Mouse (Mus musculus): ENCODE data around the gene Gm14190. TPM values are rescaled to one million over a fixed set of nuclear protein-coding genes. Genes with fewer than 3 reads are reported as not detected.
"Not testable (repeated sequence)": the region's sequence is repeated elsewhere in the genome, so short reads cannot be mapped to it uniquely, and the experiment has no call there.

Gene Gm14190
- total RNA-seq (2014; rRNA removed) (not detected in 2 replicates), polyA plus RNA-seq (2012; rRNA removed) (not detected in 2 replicates)

DNA sequence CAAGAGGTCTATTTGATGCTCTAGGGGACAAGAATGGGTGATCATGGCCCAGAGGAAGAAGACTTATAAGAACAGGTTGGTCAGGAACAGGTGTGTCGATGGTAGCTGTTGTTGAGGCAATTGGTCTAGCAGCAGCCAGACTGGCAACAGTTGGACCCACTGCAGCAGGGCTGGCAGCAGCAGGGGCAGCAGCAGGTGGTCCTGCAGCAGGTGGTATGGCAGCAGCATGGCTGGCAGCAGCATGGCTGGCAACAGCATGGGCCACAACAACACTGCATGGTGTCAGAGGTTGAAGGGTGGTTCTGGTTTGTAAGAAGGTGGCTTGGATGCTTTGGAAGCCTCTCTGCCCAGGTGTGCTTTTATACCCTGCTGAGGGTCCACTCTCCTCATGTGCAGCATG lies at the start of gene Gm14190:
TSS of gene Gm14190 (minus strand) at position 278 of the 400 bp plus-strand sequence.
- H3K9ac ChIP-seq (ENCODE audit: low read depth, low read length) = no peak within 1 kb of the TSS
- DNase-seq (ENCODE audit: extremely low read depth, low read depth, low spot score) = no peak
- H3K4me3 ChIP-seq (ENCODE audit: insufficient read depth, low read depth, low read length) = no peak within 1 kb of the TSS
- no peak for TF ChIP-seq CTCF (IDR thresholded peaks at IDR 0.05; ENCODE audit: low read depth, low read length)
- no peak for TF ChIP-seq POLR2A (IDR thresholded peaks at IDR 0.05; ENCODE audit: extremely low read depth, insufficient read depth, low read length)
- H3K4me1 ChIP-seq (ENCODE audit: control insufficient read depth, insufficient read depth, low read length) = no peaks in the 10 kb centered on the region
- no peaks in the 10 kb centered on the region for H3K36me3 ChIP-seq (ENCODE audit: control insufficient read depth, insufficient read depth, low read length)
- H3K27ac ChIP-seq (replicated peaks; ENCODE audit: insufficient read depth, low read depth, low read length) = no peak within 1 kb of the TSS
- 89% methylated on average over 1 of the region's 1 CpGs for WGBS
- H3K79me2 ChIP-seq (ENCODE audit: control insufficient read depth, insufficient read depth, low read length) = no peaks in the 10 kb centered on the region
- no peaks in the 10 kb centered on the region for H3K27me3 ChIP-seq (ENCODE audit: control insufficient read depth, insufficient read depth, low read length)

GRCm38 (mm10) chr11:99734190-99734589 lies 43.6 kb upstream of the Gm14190 start, which contains the start of gene Gm14180:
TSS of gene Gm14180 (minus strand) at chr11:99734290.
- no peak within 1 kb of the TSS for H3K4me3 ChIP-seq (ENCODE audit: insufficient read depth, low read depth, low read length)
- no peaks in the 10 kb centered on the region for H3K79me2 ChIP-seq (ENCODE audit: control insufficient read depth, insufficient read depth, low read length)
- TF ChIP-seq CTCF (IDR thresholded peaks at IDR 0.05; ENCODE audit: low read depth, low read length) (no peak), POLR2A (IDR thresholded peaks at IDR 0.05; ENCODE audit: extremely low read depth, insufficient read depth, low read length) (no peak)
- no peak for DNase-seq (ENCODE audit: extremely low read depth, low read depth, low spot score)
- H3K27me3 ChIP-seq (ENCODE audit: control insufficient read depth, insufficient read depth, low read length) = peaks cover 9% of the 10 kb centered on the region; the same call in 1 of the 2 replicates
- no peak within 1 kb of the TSS for H3K27ac ChIP-seq (replicated peaks; ENCODE audit: insufficient read depth, low read depth, low read length)
- no peaks in the 10 kb centered on the region for H3K36me3 ChIP-seq (ENCODE audit: control insufficient read depth, insufficient read depth, low read length)
- no peaks in the 10 kb centered on the region for H3K4me1 ChIP-seq (ENCODE audit: control insufficient read depth, insufficient read depth, low read length)
- WGBS = 65% methylated on average over 2 of the region's 2 CpGs
- H3K9ac ChIP-seq (ENCODE audit: low read depth, low read length) = no peak within 1 kb of the TSS

- WGBS = 83% methylated on average over 2 of the region's 2 CpGs
- Histone ChIP-seq H3K27ac (replicated peaks; ENCODE audit: insufficient read depth, low read depth, low read length) (no peak overlapping the region), H3K27me3 (ENCODE audit: control insufficient read depth, insufficient read depth, low read length) (no peaks in the 10 kb centered on the region), H3K4me3 (ENCODE audit: insufficient read depth, low read depth, low read length) (no peak overlapping the region), H3K36me3 (ENCODE audit: control insufficient read depth, insufficient read depth, low read length) (no peaks in the 10 kb centered on the region), H3K9ac (ENCODE audit: low read depth, low read length) (no peak overlapping the region), H3K79me2 (ENCODE audit: control insufficient read depth, insufficient read depth, low read length) (no peaks in the 10 kb centered on the region), H3K4me1 (ENCODE audit: control insufficient read depth, insufficient read depth, low read length) (no peaks in the 10 kb centered on the region)
- DNase-seq (ENCODE audit: extremely low read depth, low read depth, low spot score) = no peak
- no peak for TF ChIP-seq POLR2A (IDR thresholded peaks at IDR 0.05; ENCODE audit: extremely low read depth, insufficient read depth, low read length)
- TF ChIP-seq CTCF (IDR thresholded peaks at IDR 0.05; ENCODE audit: low read depth, low read length) = no peak
Observed at GRCm38 (mm10) chr11:99724061-99724460, 33.5 kb upstream of the Gm14190 start.

GRCm38 (mm10) chr11:99718759-99719158 lies 28.2 kb upstream of the Gm14190 start:
- Histone ChIP-seq H3K9ac (ENCODE audit: low read depth, low read length) (no peak overlapping the region), H3K4me1 (ENCODE audit: control insufficient read depth, insufficient read depth, low read length) (no peaks in the 10 kb centered on the region), H3K27ac (replicated peaks; ENCODE audit: insufficient read depth, low read depth, low read length) (no peak overlapping the region), H3K4me3 (ENCODE audit: insufficient read depth, low read depth, low read length) (no peak overlapping the region), H3K79me2 (ENCODE audit: control insufficient read depth, insufficient read depth, low read length) (no peaks in the 10 kb centered on the region), H3K36me3 (ENCODE audit: control insufficient read depth, insufficient read depth, low read length) (no peaks in the 10 kb centered on the region), H3K27me3 (ENCODE audit: control insufficient read depth, insufficient read depth, low read length) (no peaks in the 10 kb centered on the region)
- TF ChIP-seq CTCF (IDR thresholded peaks at IDR 0.05; ENCODE audit: low read depth, low read length) = no peak
- TF ChIP-seq POLR2A (IDR thresholded peaks at IDR 0.05; ENCODE audit: extremely low read depth, insufficient read depth, low read length) = no peak
- DNase-seq (ENCODE audit: extremely low read depth, low read depth, low spot score) = no peak
- 90% methylated on average over 1 of the region's 1 CpGs for WGBS

DNA sequence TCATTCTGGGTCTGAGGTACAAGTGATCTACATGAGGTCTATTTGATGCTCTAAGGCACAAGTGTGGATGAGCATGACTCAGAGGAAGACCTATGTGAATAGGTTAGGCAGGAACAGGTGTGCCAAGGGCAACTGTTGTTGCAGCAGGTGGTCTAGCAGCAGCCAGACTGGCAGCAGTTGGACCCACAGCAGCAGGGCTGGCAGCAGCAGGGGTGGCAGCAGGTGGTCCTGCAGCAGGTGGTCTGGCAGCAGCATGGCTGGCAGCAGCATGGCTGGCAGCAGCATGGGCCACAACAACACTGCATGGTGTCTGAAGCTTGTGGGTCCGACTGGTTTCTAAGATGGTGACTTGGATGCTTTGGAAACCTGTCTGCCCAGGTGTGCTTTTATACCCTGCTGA lies 5.3 kb downstream of the Gm14190 start:
- not testable (repeated sequence) for H3K79me2 ChIP-seq (ENCODE audit: control insufficient read depth, insufficient read depth, low read length); H3K4me1 ChIP-seq (ENCODE audit: control insufficient read depth, insufficient read depth, low read length); H3K9ac ChIP-seq (ENCODE audit: low read depth, low read length); H3K27ac ChIP-seq (replicated peaks; ENCODE audit: insufficient read depth, low read depth, low read length); DNase-seq (ENCODE audit: extremely low read depth, low read depth, low spot score); H3K36me3 ChIP-seq (ENCODE audit: control insufficient read depth, insufficient read depth, low read length); H3K27me3 ChIP-seq (ENCODE audit: control insufficient read depth, insufficient read depth, low read length); H3K4me3 ChIP-seq (ENCODE audit: insufficient read depth, low read depth, low read length)
- 77% methylated on average over 1 of the region's 1 CpGs for WGBS

DNA sequence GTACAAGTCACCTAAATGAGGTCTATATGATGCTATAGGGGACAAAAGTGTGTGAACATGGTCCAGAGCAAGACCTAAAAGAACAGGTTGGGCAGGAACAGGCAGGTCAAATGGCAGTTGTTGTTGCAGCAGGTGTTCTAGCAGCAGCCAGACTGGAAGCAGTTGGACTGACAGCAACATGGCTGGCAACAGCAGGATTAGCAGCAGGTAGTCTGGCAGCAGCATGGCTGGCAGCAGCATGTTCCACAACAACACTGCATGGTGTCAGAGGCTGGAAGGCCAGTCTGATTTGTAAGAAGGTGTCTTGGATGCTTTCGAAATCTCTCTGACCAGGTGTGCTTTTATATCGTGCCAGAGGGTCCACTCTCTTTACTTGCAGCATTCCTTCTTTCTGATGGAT lies 7.1 kb downstream of the Gm14190 start:
- no peaks in the 10 kb centered on the region for H3K79me2 ChIP-seq (ENCODE audit: control insufficient read depth, insufficient read depth, low read length)
- H3K27ac ChIP-seq (replicated peaks; ENCODE audit: insufficient read depth, low read depth, low read length) = no peak overlapping the region
- no peaks in the 10 kb centered on the region for H3K4me1 ChIP-seq (ENCODE audit: control insufficient read depth, insufficient read depth, low read length)
- H3K4me3 ChIP-seq (ENCODE audit: insufficient read depth, low read depth, low read length) = no peak overlapping the region
- no peaks in the 10 kb centered on the region for H3K27me3 ChIP-seq (ENCODE audit: control insufficient read depth, insufficient read depth, low read length)
- H3K9ac ChIP-seq (ENCODE audit: low read depth, low read length) = no peak overlapping the region
- no peak for DNase-seq (ENCODE audit: extremely low read depth, low read depth, low spot score)
- no peaks in the 10 kb centered on the region for H3K36me3 ChIP-seq (ENCODE audit: control insufficient read depth, insufficient read depth, low read length)
- TF ChIP-seq CTCF (IDR thresholded peaks at IDR 0.05; ENCODE audit: low read depth, low read length) (no peak), POLR2A (IDR thresholded peaks at IDR 0.05; ENCODE audit: extremely low read depth, insufficient read depth, low read length) (no peak)
- WGBS = 83% methylated on average over 2 of the region's 2 CpGs
